Mouse (Mus musculus): Measurements from ENCODE around the gene Zfp870. TPM values are rescaled to one million over a fixed set of nuclear protein-coding genes. Genes with fewer than 3 reads are reported as not detected.

The Zfp870 gene
- 1.4 and 1.5 TPM in 2 replicates for polyA plus RNA-seq (2012; rRNA removed)

GRCm38 (mm10) chr17:32891239-32892180 lies at the start of gene Zfp870:
Gene Zfp870, minus strand, starts transcription at chr17:32891642.

GRCm38 (mm10) chr17:32917131-32917530 lies 25.7 kb upstream of the Zfp870 start, which contains the start of gene Cyp4f14:
Gene Cyp4f14, minus strand, starts transcription at chr17:32917342.

GRCm38 (mm10) chr17:32829540-32830417 lies 61.7 kb downstream of the Zfp870 start, which contains the start of gene Zfp799:
Gene Zfp799, minus strand, starts transcription at chr17:32830261.

Other genes with a start within 250 kb of the Zfp870 start
- not detected in 2 replicates for gene Cyp4f40, start 232.7 kb downstream of the Zfp870 start, polyA plus RNA-seq (2012; rRNA removed)
- gene Cyp4f15, start 206.0 kb downstream of the Zfp870 start, polyA plus RNA-seq (2012; rRNA removed) = 27.6 and 28.3 TPM in 2 replicates
- 6.3 and 7.3 TPM in 2 replicates for gene Zfp871, start 103.4 kb downstream of the Zfp870 start, polyA plus RNA-seq (2012; rRNA removed)
- 0.10 and 0.17 TPM in 2 replicates for gene Zfp811, start 81.7 kb downstream of the Zfp870 start, polyA plus RNA-seq (2012; rRNA removed)
- gene Zfp799, start 61.4 kb downstream of the Zfp870 start, polyA plus RNA-seq (2012; rRNA removed) = 1.2 and 1.3 TPM in 2 replicates
- 0.07 and 0.25 TPM in 2 replicates for gene Cyp4f14, start 25.7 kb upstream of the Zfp870 start, polyA plus RNA-seq (2012; rRNA removed)
- 33.8 and 34.4 TPM in 2 replicates for gene Cyp4f13, start 55.8 kb upstream of the Zfp870 start, polyA plus RNA-seq (2012; rRNA removed)
- 1.6 and 1.8 TPM in 2 replicates for gene Zfp472, start 74.2 kb upstream of the Zfp870 start, polyA plus RNA-seq (2012; rRNA removed)
- gene Zfp952, start 101.5 kb upstream of the Zfp870 start, polyA plus RNA-seq (2012; rRNA removed) = 1.9 TPM in 2 replicates
- 0.87 and 0.97 TPM in 2 replicates for gene Zfp763, start 141.8 kb upstream of the Zfp870 start, polyA plus RNA-seq (2012; rRNA removed)
- gene 4921501E09Rik, start 176.4 kb upstream of the Zfp870 start, polyA plus RNA-seq (2012; rRNA removed) = not detected in 2 replicates
- gene Zfp563, start 197.7 kb upstream of the Zfp870 start, polyA plus RNA-seq (2012; rRNA removed) = 0.86 and 0.99 TPM in 2 replicates
- gene Morc2b, start 248.0 kb upstream of the Zfp870 start, polyA plus RNA-seq (2012; rRNA removed) = not detected in 2 replicates

Measured in liver, embryonic 18 days (tissue).